Mouse (Mus musculus): ENCODE measurements around the gene Gm17606. TPM values are rescaled to one million over a fixed set of nuclear protein-coding genes. Genes with fewer than 3 reads are reported as not detected.
A peak's percentile ranks its signal among the peaks of the same experiment; 100 is the strongest.

Gm17606 gene
- total and polyA plus RNA-seq, 3 experiments, result 2.5 TPM; not detected in 2

GRCm38 (mm10) chr14:54651556-54651955 lies 10.8 kb downstream of the Gm17606 start:
- peak overlapping the region; percentile 97 for H3K9ac ChIP-seq (ENCODE audit: insufficient read depth, low read depth)
- TF ChIP-seq ZMIZ1 (IDR thresholded peaks at IDR 0.05; ENCODE audit: low read depth, low read length) (no peak), NELFE (IDR thresholded peaks at IDR 0.05; ENCODE audit: low read depth, low read length) (no peak), TCF12 (IDR thresholded peaks at IDR 0.05; ENCODE audit: low read depth, low read length) (no peak), ETS1 (conservative IDR thresholded peaks at IDR 0.05; ENCODE audit: low read depth, low read length) (no peak), MAX (IDR thresholded peaks at IDR 0.05; ENCODE audit: low read length) (no peak), E2F4 (IDR thresholded peaks at IDR 0.05; ENCODE audit: insufficient replicate concordance, low read depth, low read length) (no peak), CTCF (conservative IDR thresholded peaks at IDR 0.05 in 1 of 2, IDR thresholded peaks at IDR 0.05 in 1 of 2; ENCODE audit: low read depth in 2 of 2, low read length in 2 of 2) (no peak), ZNF384 (IDR thresholded peaks at IDR 0.05; ENCODE audit: low read depth, low read length) (no peak), POLR2AphosphoS2 (IDR thresholded peaks at IDR 0.05; ENCODE audit: low read depth, low read length) (no peak), MAFK (IDR thresholded peaks at IDR 0.05; ENCODE audit: insufficient replicate concordance, low read length) (no peak), RCOR1 (conservative IDR thresholded peaks at IDR 0.05; ENCODE audit: low read depth, low read length) (no peak), ELF1 (IDR thresholded peaks at IDR 0.05; ENCODE audit: low read depth, low read length) (no peak), MYC (IDR thresholded peaks at IDR 0.05; ENCODE audit: low read depth, low read length) (no peak), USF1 (IDR thresholded peaks at IDR 0.05; ENCODE audit: low read depth, low read length) (no peak), MXI1 (IDR thresholded peaks at IDR 0.05; ENCODE audit: low read depth, low read length) (no peak), JUN (IDR thresholded peaks at IDR 0.05; ENCODE audit: insufficient read depth, low read depth, low read length) (no peak), IRF4 (IDR thresholded peaks at IDR 0.05; ENCODE audit: low read depth, low read length) (no peak), CHD1 (IDR thresholded peaks at IDR 0.05; ENCODE audit: low read depth, low read length) (no peak)
- dilution Hi-C loops (cut with MboI; ENCODE audit: extremely low pct_ligation_motif_present, extremely low pct_unique_long_range_greater_than_20kb, low sequenced_read_pairs) (no loop called here), in situ Hi-C loops (cut with MboI; ENCODE audit: low pct_ligation_motif_present, low pct_unique_long_range_greater_than_20kb, low sequenced_read_pairs) (loop anchor here (5.0 kb wide), 1 partner anchor 51 kb away; no protein-coding TSS in a partner anchor)
- peak; percentile 33 for DNase-seq (ENCODE audit: extremely low read depth)
- H3K36me3 ChIP-seq (replicated peaks in 1 of 2; ENCODE audit: control insufficient read depth in 1 of 2, insufficient read depth in 1 of 2, low read length in 1 of 2), result peaks cover 57 to 70% of the 10 kb centered on the region in 2 experiments
- H3K9me3 ChIP-seq (replicated peaks; ENCODE audit: low read length), result no peaks in the 10 kb centered on the region
- no peaks in the 10 kb centered on the region for H3K27me3 ChIP-seq (replicated peaks)
- H3K79me2 ChIP-seq (replicated peaks; ENCODE audit: control insufficient read depth, extremely low read depth, insufficient read depth, poor library complexity, severe bottlenecking), result peaks cover 58% of the 10 kb centered on the region
- H3K4me3 ChIP-seq (replicated peaks in 1 of 3; ENCODE audit: low read depth in 2 of 3, low read length in 2 of 3, poor library complexity in 1 of 3), result peak overlapping the region in 1 of 3 experiments; percentile 16
- H3K27ac ChIP-seq (ENCODE audit: insufficient read depth, low read depth), result peak overlapping the region; percentile 38; the same call in 1 of the 2 replicates
- H3K4me2 ChIP-seq (ENCODE audit: insufficient read depth, low read depth, poor library complexity, severe bottlenecking), result peak overlapping the region; percentile 96
- H3K4me1 ChIP-seq (ENCODE audit: control insufficient read depth in 1 of 2, insufficient read depth in 2 of 2), result peaks cover 14 to 52% of the 10 kb centered on the region in 2 experiments

- peak overlapping the region; percentile 96 for H3K4me2 ChIP-seq (ENCODE audit: insufficient read depth, low read depth, poor library complexity, severe bottlenecking)
- no peak; the same call in 1 of the 2 replicates for TF ChIP-seq POLR2AphosphoS2 (IDR thresholded peaks at IDR 0.05; ENCODE audit: low read depth, low read length)
- TF ChIP-seq MXI1 (IDR thresholded peaks at IDR 0.05; ENCODE audit: low read depth, low read length), result peak; percentile 76
- no peak for TF ChIP-seq CHD1 (IDR thresholded peaks at IDR 0.05; ENCODE audit: low read depth, low read length)
- TF ChIP-seq MEF2A (IDR thresholded peaks at IDR 0.05; ENCODE audit: borderline replicate concordance, low read depth, low read length), result no peak
- TF ChIP-seq MYC (IDR thresholded peaks at IDR 0.05; ENCODE audit: low read depth, low read length), result peak; percentile 54; the same call in 1 of the 2 replicates
- TF ChIP-seq PAX5 (IDR thresholded peaks at IDR 0.05; ENCODE audit: low read length), result no peak
- TF ChIP-seq CHD2 (IDR thresholded peaks at IDR 0.05; ENCODE audit: low read length), result no peak
- peak overlapping the region; percentile 97 for H3K9ac ChIP-seq (ENCODE audit: insufficient read depth, low read depth)
- in situ Hi-C loops (cut with MboI; ENCODE audit: low pct_ligation_motif_present, low pct_unique_long_range_greater_than_20kb, low sequenced_read_pairs), result loop anchor here (5.0 kb wide), 1 partner anchor 50 kb away; no protein-coding TSS in a partner anchor
- H3K4me1 ChIP-seq (ENCODE audit: control insufficient read depth in 1 of 2, insufficient read depth in 2 of 2), result peaks cover 14 to 52% of the 10 kb centered on the region in 2 experiments
- H3K27me3 ChIP-seq (replicated peaks), result no peaks in the 10 kb centered on the region
- dilution Hi-C loops (cut with MboI; ENCODE audit: extremely low pct_ligation_motif_present, extremely low pct_unique_long_range_greater_than_20kb, low sequenced_read_pairs), result no loop called here
- peak overlapping the region; percentile 70 to 72 (median 71) for H3K4me3 ChIP-seq (replicated peaks in 1 of 3; ENCODE audit: low read depth in 2 of 3, low read length in 2 of 3, poor library complexity in 1 of 3)
- H3K79me2 ChIP-seq (replicated peaks; ENCODE audit: control insufficient read depth, extremely low read depth, insufficient read depth, poor library complexity, severe bottlenecking), result peaks cover 52% of the 10 kb centered on the region
- H3K36me3 ChIP-seq (replicated peaks in 1 of 2; ENCODE audit: control insufficient read depth in 1 of 2, insufficient read depth in 1 of 2, low read length in 1 of 2), result peaks cover 55 to 70% of the 10 kb centered on the region in 2 experiments
- no peak overlapping the region for H3K27ac ChIP-seq (ENCODE audit: insufficient read depth, low read depth)
- DNase-seq (ENCODE audit: extremely low read depth), result peak; percentile 63
- H3K9me3 ChIP-seq (replicated peaks; ENCODE audit: low read length), result no peaks in the 10 kb centered on the region
Measured at GRCm38 (mm10) chr14:54652787-54653186, 12.0 kb downstream of the Gm17606 start.

Measured in CH12.LX (cell line).